Comparison of ENCODE assay signal across 9 mouse cellular contexts in genomic region chr7:74423928-74424850, GRCm38 (mm10).
DNase-seq lines count a peak whose midpoint lies in the region; ATAC-seq and TF ChIP-seq lines count a peak whose summit lies in the region.
"Had no signal": no experiment of that assay in that cellular context is flagged by ENCODE, and none has a peak within 500 bp of the region (broad histone marks: within the 10 kb centered on the region; RNA-seq: fewer than 3 reads in every experiment).

No protein-coding gene starts in this region.

- H3K4me2 ChIP-seq in intestine, postnatal 0 days (replicated peaks; ENCODE audit: low read depth), result no peak overlapping the region

- DNase-seq in cerebellum, postnatal 10 days, result peak; percentile 51 to 60
- DNase-seq in cerebellum, postnatal 4 days (ENCODE audit: low spot score in 2 of 2), result no peak
- peak; percentile 27 to 28 for DNase-seq in urinary bladder, adult 18-20 months (ENCODE audit: low spot score in 2 of 2)
- DNase-seq in urinary bladder, postnatal 25 days (ENCODE audit: low spot score), result no peak
- peak; percentile 40 to 64 for DNase-seq in lung, postnatal 4 days
- no peak for DNase-seq in T-cell, adult 2 months (ENCODE audit: low spot score)
- no peak for DNase-seq in spleen, postnatal 4 days (ENCODE audit: low spot score in 2 of 2)

- no peak overlapping the region for H3K27ac ChIP-seq in intestine, postnatal 0 days (ENCODE audit: low read depth, low read length)

- TF ChIP-seq CTCF in intestine, postnatal 0 days (IDR thresholded peaks at IDR 0.05; ENCODE audit: low read depth), result peak; percentile 64

- no peaks in the 10 kb centered on the region for H3K36me3 ChIP-seq in intestine, postnatal 0 days (ENCODE audit: control insufficient read depth, insufficient read depth)
- H3K36me3 ChIP-seq: G1E had no signal

- no peak overlapping the region for H3K4me3 ChIP-seq in intestine, postnatal 0 days (ENCODE audit: low read depth, low read length)

- H3K9me3 ChIP-seq in intestine, postnatal 0 days (ENCODE audit: control insufficient read depth), result no peaks in the 10 kb centered on the region

- no peaks in the 10 kb centered on the region for H3K4me1 ChIP-seq in intestine, postnatal 0 days (replicated peaks; ENCODE audit: control insufficient read depth, insufficient read depth, low read length)

- 52% methylated on average over 9 of the region's 9 CpGs for WGBS in intestine, postnatal 0 days

- ATAC-seq in intestine, postnatal 0 days, result no peak

- H3K27me3 ChIP-seq in intestine, postnatal 0 days (replicated peaks; ENCODE audit: control insufficient read depth, insufficient read depth, low read length), result no peaks in the 10 kb centered on the region

- H3K9ac ChIP-seq in intestine, postnatal 0 days (ENCODE audit: low read depth, low read length), result no peak overlapping the region

Comparison
In these comparisons a context has a peak if more than half of its experiments do, and no peak if none do; other contexts are left out.
1. DNase-seq: peak in cerebellum, postnatal 10 days (2 of 2), urinary bladder, adult 18-20 months (2 of 2) and lung, postnatal 4 days (2 of 2); none in cerebellum, postnatal 4 days (0 of 2), urinary bladder, postnatal 25 days (single experiment), T-cell, adult 2 months (single experiment) and spleen, postnatal 4 days (0 of 2).